Comparison of ENCODE assay signal across 8 mouse cellular contexts in genomic region chr16:31546062-31546827, GRCm38 (mm10).
A peak's percentile ranks its signal among the peaks of the same experiment; 100 is the strongest.
DNase-seq lines count a peak whose midpoint lies in the region; ATAC-seq lines count a peak whose summit lies in the region.
"Had no signal": no experiment of that assay in that cellular context is flagged by ENCODE, and none has a peak within 500 bp of the region (broad histone marks: within the 10 kb centered on the region; RNA-seq: fewer than 3 reads in every experiment).

No protein-coding gene starts in this region.

- peaks cover 4% of the 10 kb centered on the region; the same call in 1 of the 2 replicates for H3K4me1 ChIP-seq in megakaryocyte, embryonic 14.5 days
- H3K4me1 ChIP-seq in forebrain, embryonic 11.5 days (replicated peaks; ENCODE audit: control insufficient read depth, insufficient read depth, low read length), result peaks cover 21% of the 10 kb centered on the region
- peaks cover 23% of the 10 kb centered on the region for H3K4me1 ChIP-seq in liver, embryonic 12.5 days

- peak; percentile 72 for DNase-seq in forebrain, embryonic 11.5 days (ENCODE audit: low spot score)
- no peak for DNase-seq in ovary, postnatal 36 days (ENCODE audit: low spot score)
- no peak for DNase-seq in frontal cortex, postnatal 14 days (ENCODE audit: low spot score in 2 of 2)
- DNase-seq: liver, embryonic 13.5 days had no signal

- H3K4me3 ChIP-seq in megakaryocyte, embryonic 14.5 days (replicated peaks), result peak overlapping the region; percentile 33
- H3K4me3 ChIP-seq in forebrain, embryonic 11.5 days (ENCODE audit: low read depth, low read length), result peak overlapping the region; percentile 19; the same call in 1 of the 2 replicates
- no peak overlapping the region for H3K4me3 ChIP-seq in liver, embryonic 12.5 days
- H3K4me3 ChIP-seq: liver, embryonic 13.5 days had no signal

- no peak for ATAC-seq in megakaryocyte, adult 5-6 weeks (ENCODE audit: poor library complexity, severe bottlenecking)
- peak; percentile 59 for ATAC-seq in forebrain, embryonic 11.5 days (replicated peaks; ENCODE audit: low FRiP score)
- ATAC-seq in liver, embryonic 12.5 days, result no peak
- no peak for ATAC-seq in monocyte, adult 5-6 weeks (replicated peaks; ENCODE audit: insufficient number of reproducible peaks, low FRiP score, low TSS enrichment, poor library complexity, severe bottlenecking)

- H3K27ac ChIP-seq in forebrain, embryonic 11.5 days (ENCODE audit: low read depth, low read length), result peak overlapping the region; percentile 93
- H3K27ac ChIP-seq in liver, embryonic 12.5 days, result no peak overlapping the region
- H3K27ac ChIP-seq: liver, embryonic 13.5 days had no signal

- H3K9ac ChIP-seq in forebrain, embryonic 11.5 days (ENCODE audit: low read length), result peak overlapping the region; percentile 61
- H3K9ac ChIP-seq in liver, embryonic 12.5 days, result no peak overlapping the region
- H3K9ac ChIP-seq: liver, embryonic 13.5 days had no signal

- H3K4me2 ChIP-seq in forebrain, embryonic 11.5 days (ENCODE audit: low read depth, low read length, severe bottlenecking), result peak overlapping the region; percentile 45
- peak overlapping the region; percentile 12; the same call in 1 of the 2 replicates for H3K4me2 ChIP-seq in liver, embryonic 12.5 days
- H3K4me2 ChIP-seq: liver, embryonic 13.5 days had no signal

- under 1% methylated on average over 18 of the region's 18 CpGs for WGBS in forebrain, embryonic 11.5 days
- WGBS in liver, embryonic 12.5 days (ENCODE audit: insufficient replicate concordance), result 3% methylated on average over 18 of the region's 18 CpGs

- H3K36me3 ChIP-seq in megakaryocyte, embryonic 14.5 days (replicated peaks; ENCODE audit: low read length), result no peaks in the 10 kb centered on the region
- H3K36me3 ChIP-seq in forebrain, embryonic 11.5 days (ENCODE audit: control insufficient read depth, insufficient read depth, low read length), result no peaks in the 10 kb centered on the region
- no peaks in the 10 kb centered on the region for H3K36me3 ChIP-seq in liver, embryonic 12.5 days
- H3K36me3 ChIP-seq: liver, embryonic 13.5 days had no signal

- peaks cover 76% of the 10 kb centered on the region for H3K27me3 ChIP-seq in megakaryocyte, embryonic 14.5 days (replicated peaks)
- H3K27me3 ChIP-seq in forebrain, embryonic 11.5 days (ENCODE audit: control insufficient read depth, insufficient read depth, low read length), result no peaks in the 10 kb centered on the region
- H3K27me3 ChIP-seq in liver, embryonic 12.5 days (replicated peaks), result peaks cover 86% of the 10 kb centered on the region

- no peaks in the 10 kb centered on the region for H3K9me3 ChIP-seq in megakaryocyte, embryonic 14.5 days
- H3K9me3 ChIP-seq in forebrain, embryonic 11.5 days (ENCODE audit: control insufficient read depth, low read length), result no peaks in the 10 kb centered on the region
- no peaks in the 10 kb centered on the region for H3K9me3 ChIP-seq in liver, embryonic 12.5 days (replicated peaks)
- H3K9me3 ChIP-seq: liver, embryonic 13.5 days had no signal
